Comparison of ENCODE assay signal across 8 mouse cellular contexts in the genomic region with DNA sequence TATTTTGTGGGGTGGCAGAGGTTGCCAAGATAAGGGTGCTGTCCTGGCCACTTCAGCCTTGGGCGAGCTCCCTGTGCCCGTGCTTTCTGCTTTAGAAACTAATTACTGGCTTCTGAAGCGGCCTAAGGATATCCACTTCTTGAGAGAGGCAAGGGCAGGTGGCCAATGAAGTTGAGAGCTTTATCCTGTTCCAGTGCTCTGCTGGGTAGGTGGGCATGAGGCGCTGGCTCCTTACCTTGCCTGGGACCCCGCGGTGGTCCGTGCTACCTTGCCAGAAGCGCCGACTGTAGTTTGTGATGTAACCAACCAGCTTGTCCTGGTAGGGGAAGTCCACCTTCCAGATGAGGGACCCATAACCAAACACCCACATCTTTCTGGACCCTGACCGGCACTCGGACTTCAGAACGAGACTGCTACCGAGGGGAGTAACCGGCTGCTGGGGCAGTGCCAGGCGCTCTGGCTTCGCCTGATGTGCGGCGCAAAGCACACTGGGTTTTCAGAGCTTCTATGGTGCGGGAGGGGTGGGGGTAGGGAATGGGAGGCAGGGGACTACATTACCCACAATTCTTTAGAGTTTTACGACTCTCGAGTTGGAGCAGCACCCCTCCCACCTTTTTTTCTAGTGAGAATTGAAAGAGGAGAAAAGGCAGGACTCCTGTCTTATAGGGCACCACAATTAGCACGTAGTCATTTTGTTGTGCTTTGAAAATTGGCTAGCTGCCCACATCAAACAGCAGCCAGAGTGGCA. TPM values are rescaled to one million over a fixed set of nuclear protein-coding genes. Genes with fewer than 3 reads are reported as not detected.
A peak's percentile ranks its signal among the peaks of the same experiment; 100 is the strongest.
DNase-seq lines count a peak whose midpoint lies in the region; ATAC-seq and TF ChIP-seq lines count a peak whose summit lies in the region.

A gene (minus strand): TSS at position 474 of the 748 bp plus-strand sequence.

- no peaks in the 10 kb centered on the region for H3K9me3 ChIP-seq in MEL (replicated peaks; ENCODE audit: insufficient read depth, low read length)
- H3K9me3 ChIP-seq in forebrain, postnatal 0 days (ENCODE audit: low read length) = no peaks in the 10 kb centered on the region
- H3K9me3 ChIP-seq in lung, embryonic 15.5 days = no peaks in the 10 kb centered on the region

- H3K4me1 ChIP-seq in MEL (ENCODE audit: control insufficient read depth in 1 of 2, insufficient read depth in 2 of 2, low read length in 2 of 2) = peaks cover 0 to 7% of the 10 kb centered on the region in 2 experiments; a peak in 2 of 4 replicates
- H3K4me1 ChIP-seq in cerebellum, adult 2 months (ENCODE audit: control insufficient read depth, insufficient read depth, low read length) = peaks cover 3% of the 10 kb centered on the region; the same call in 1 of the 2 replicates
- no peaks in the 10 kb centered on the region for H3K4me1 ChIP-seq in forebrain, postnatal 0 days (ENCODE audit: insufficient read depth)
- peaks cover 5% of the 10 kb centered on the region for H3K4me1 ChIP-seq in lung, embryonic 15.5 days

- under 1% methylated on average over 22 of the region's 22 CpGs for whole genome bisulfite sequencing in cerebellum, adult 2 months
- WGBS in forebrain, postnatal 0 days = 2% methylated on average over 22 of the region's 22 CpGs
- 1% methylated on average over 22 of the region's 22 CpGs for WGBS in lung, embryonic 15.5 days

- TF ChIP-seq POLR2A in MEL (IDR thresholded peaks at IDR 0.05; ENCODE audit: control insufficient read depth in 1 of 2, insufficient read depth in 1 of 2, low read depth in 1 of 2, low read length in 2 of 2, poor library complexity in 1 of 2) = peak; percentile 83 to 92
- TF ChIP-seq POLR2A in cerebellum, adult 2 months (IDR thresholded peaks at IDR 0.05; ENCODE audit: borderline replicate concordance, insufficient read depth, low read length) = peak; percentile 46; the same call in 1 of the 2 replicates

- H3K36me3 ChIP-seq in MEL (ENCODE audit: control insufficient read depth in 1 of 2, insufficient read depth in 2 of 2, low read length in 2 of 2) = peaks cover 0 to 22% of the 10 kb centered on the region in 2 experiments; a peak in 3 of 4 replicates
- no peaks in the 10 kb centered on the region for H3K36me3 ChIP-seq in forebrain, postnatal 0 days (ENCODE audit: insufficient read depth)
- H3K36me3 ChIP-seq in lung, embryonic 15.5 days = no peaks in the 10 kb centered on the region

- peaks cover 13% of the 10 kb centered on the region for H3K79me2 ChIP-seq in MEL (ENCODE audit: control insufficient read depth, insufficient read depth, low read length, poor library complexity)

- ATAC-seq in forebrain, postnatal 0 days = peak; percentile 99
- ATAC-seq in lung, embryonic 15.5 days (ENCODE audit: borderline replicate concordance, extremely low read depth, low FRiP score, low TSS enrichment) = peak; percentile 98

- peak within 1 kb of the TSS; percentile 94 for H3K9ac ChIP-seq in MEL (ENCODE audit: control insufficient read depth, low read depth, low read length, poor library complexity, severe bottlenecking)
- peak within 1 kb of the TSS; percentile 77 for H3K9ac ChIP-seq in forebrain, postnatal 0 days
- peak within 1 kb of the TSS; percentile 54 for H3K9ac ChIP-seq in lung, embryonic 15.5 days

- peak; percentile 20 to 27 for TF ChIP-seq EP300 in MEL (IDR thresholded peaks at IDR 0.05; ENCODE audit: low read depth in 1 of 2, low read length in 2 of 2)

- no peak for TF ChIP-seq RAD21 in MEL (IDR thresholded peaks at IDR 0.05; ENCODE audit: low read depth, low read length)

- peak within 1 kb of the TSS; percentile 78 for H3K27ac ChIP-seq in MEL (ENCODE audit: control insufficient read depth, low read depth, low read length)
- H3K27ac ChIP-seq in cerebellum, adult 2 months (ENCODE audit: insufficient read depth, low read length) = peak within 1 kb of the TSS; percentile 8
- H3K27ac ChIP-seq in forebrain, postnatal 0 days (ENCODE audit: low read depth, low read length) = peak within 1 kb of the TSS; percentile 77
- H3K27ac ChIP-seq in lung, embryonic 15.5 days = peak within 1 kb of the TSS; percentile 69

- H3K4me2 ChIP-seq in forebrain, postnatal 0 days (ENCODE audit: low read depth) = peak within 1 kb of the TSS; percentile 71
- H3K4me2 ChIP-seq in lung, embryonic 15.5 days = peak within 1 kb of the TSS; percentile 74

- DNase-seq in MEL (ENCODE audit: low read depth, low spot score) = peak; percentile 99
- DNase-seq in cerebellum, adult 2 months = peak; percentile 85 to 87
- DNase-seq in forebrain, postnatal 0 days = peak; percentile 92
- DNase-seq in heart, postnatal 4 days = peak; percentile 92
- DNase-seq in layer of hippocampus, adult 8-10 months (ENCODE audit: low spot score in 2 of 2) = peak; percentile 81 to 85
- peak; percentile 86 for DNase-seq in ovary, adult 18-20 months (ENCODE audit: low spot score)
- DNase-seq in thymus, postnatal 0 days (ENCODE audit: low spot score) = peak; percentile 87

- H3K27me3 ChIP-seq in MEL (ENCODE audit: control insufficient read depth in 1 of 2, insufficient read depth in 2 of 2, low read length in 2 of 2) = no peaks in the 10 kb centered on the region
- H3K27me3 ChIP-seq in cerebellum, adult 2 months (ENCODE audit: control insufficient read depth, insufficient read depth, low read length) = no peaks in the 10 kb centered on the region
- no peaks in the 10 kb centered on the region for H3K27me3 ChIP-seq in forebrain, postnatal 0 days (ENCODE audit: insufficient read depth, low read length)
- H3K27me3 ChIP-seq in lung, embryonic 15.5 days = no peaks in the 10 kb centered on the region

- TF ChIP-seq CTCF in MEL (IDR thresholded peaks at IDR 0.05 in 2 of 3, conservative IDR thresholded peaks at IDR 0.05 in 1 of 3; ENCODE audit: control insufficient read depth in 1 of 3, insufficient read depth in 1 of 3, low read depth in 2 of 3, low read length in 3 of 3, poor library complexity in 1 of 3, severe bottlenecking in 1 of 3) = no peak
- TF ChIP-seq CTCF in cerebellum, adult 2 months (IDR thresholded peaks at IDR 0.05; ENCODE audit: borderline replicate concordance, insufficient read depth, low read depth, low read length) = no peak
- TF ChIP-seq CTCF in forebrain, postnatal 0 days (IDR thresholded peaks at IDR 0.05; ENCODE audit: low read depth) = no peak

- peak within 1 kb of the TSS; percentile 84 to 99 for H3K4me3 ChIP-seq in MEL (ENCODE audit: control insufficient read depth in 1 of 2, insufficient read depth in 1 of 2, low read depth in 2 of 2, low read length in 2 of 2)
- peak within 1 kb of the TSS; percentile 62 for H3K4me3 ChIP-seq in cerebellum, adult 2 months (replicated peaks; ENCODE audit: insufficient read depth, low read depth, low read length)
- peak within 1 kb of the TSS; percentile 70 for H3K4me3 ChIP-seq in forebrain, postnatal 0 days (ENCODE audit: low read depth, low read length)
- peak within 1 kb of the TSS; percentile 54 for H3K4me3 ChIP-seq in lung, embryonic 15.5 days

TF ChIP-seq in MEL, 35 proteins besides CTCF, POLR2A, EP300 and RAD21 (continues in another document):
- TF ChIP-seq MYB (IDR thresholded peaks at IDR 0.05; ENCODE audit: low read depth, low read length) (no peak), ZNF384 (IDR thresholded peaks at IDR 0.05; ENCODE audit: low read depth, low read length) (peak; percentile 96), HCFC1 (IDR thresholded peaks at IDR 0.05; ENCODE audit: low read depth, low read length) (peak; percentile 100), GATA1 (IDR thresholded peaks at IDR 0.05; ENCODE audit: low read depth, low read length) (no peak), KAT2A (conservative IDR thresholded peaks at IDR 0.05; ENCODE audit: low read depth, low read length) (peak; percentile 89), MYC (IDR thresholded peaks at IDR 0.05; ENCODE audit: low read depth, low read length) (peak; percentile 56; the same call in 1 of the 2 replicates), MAX (IDR thresholded peaks at IDR 0.05; ENCODE audit: low read length) (no peak; the same call in 1 of the 2 replicates), RCOR1 (IDR thresholded peaks at IDR 0.05; ENCODE audit: low read depth, low read length) (no peak), SMC3 (IDR thresholded peaks at IDR 0.05; ENCODE audit: low read depth, low read length) (no peak), ELF1 (IDR thresholded peaks at IDR 0.05; ENCODE audit: low read depth, low read length) (peak; percentile 85), CHD2 (IDR thresholded peaks at IDR 0.05; ENCODE audit: low read length) (peak; percentile 83), JUND (IDR thresholded peaks at IDR 0.05; ENCODE audit: low read depth, low read length) (no peak), USF2 (IDR thresholded peaks at IDR 0.05; ENCODE audit: borderline replicate concordance in 1 of 2, insufficient read depth in 1 of 2, low read depth in 1 of 2, low read length in 2 of 2) (no peak), POLR2AphosphoS2 (IDR thresholded peaks at IDR 0.05; ENCODE audit: low read length) (peak; percentile 96), ZKSCAN1 (IDR thresholded peaks at IDR 0.05; ENCODE audit: low read depth, low read length) (0 out of 2 replicates have a peak, but pooled peaks have one; percentile 59), USF1 (IDR thresholded peaks at IDR 0.05; ENCODE audit: low read depth, low read length) (no peak), MEF2A (IDR thresholded peaks at IDR 0.05; ENCODE audit: extremely low read depth, insufficient replicate concordance, low read depth, low read length, poor library complexity, severe bottlenecking) (no peak), MAZ (IDR thresholded peaks at IDR 0.05; ENCODE audit: low read depth, low read length) (peak; percentile 99), TAL1 (IDR thresholded peaks at IDR 0.05; ENCODE audit: low read length) (no peak), GABPA (IDR thresholded peaks at IDR 0.05; ENCODE audit: low read depth, low read length) (no peak), POLR2AphosphoS5 (IDR thresholded peaks at IDR 0.05; ENCODE audit: borderline replicate concordance, low read depth, low read length) (no peak), SIN3A (IDR thresholded peaks at IDR 0.05; ENCODE audit: low read length) (peak; percentile 91), E2F4 (IDR thresholded peaks at IDR 0.05; ENCODE audit: borderline replicate concordance, low read depth, low read length) (no peak)

RNA-seq across cellular contexts. Expression of the gene that starts here (rescaled TPM):
- total RNA-seq in MEL (2012; rRNA removed) = 11.1 and 16.1 TPM in 2 replicates
- polyA plus RNA-seq in MEL (2012; ENCODE audit: insufficient read depth in 1 of 2, insufficient read length in 2 of 2, low read depth in 1 of 2, low replicate concordance in 2 of 2, missing spikeins in 1 of 2) = 10 to 100 TPM in 1 of 2 experiments, not detected in 1; 10.8 TPM
- polyA plus RNA-seq in cerebellum, adult 2 months (2012; rRNA removed) = 10.9 and 11.2 TPM in 2 replicates
- 18.1 and 27.8 TPM in 2 replicates for total RNA-seq in forebrain, postnatal 0 days (2014; rRNA removed)
- polyA plus RNA-seq in forebrain, postnatal 0 days (2015; fragmentation: Nextera tagmentation; extraction: Ambion mirVana) = 21.9 and 28.4 TPM in 2 replicates
- 10 to 100 TPM in 1 of 2 experiments, 1 to 10 TPM in 1; 9.1 to 10.3 TPM for total RNA-seq in heart, postnatal 4 days (2021)
- total RNA-seq in layer of hippocampus, adult 8-10 months (2022) = 10 to 100 TPM; 10.2 to 16.4 (median 13.1) TPM
- 16.3 and 16.9 TPM in 2 replicates for polyA plus RNA-seq in lung, embryonic 15.5 days (2015; fragmentation: Nextera tagmentation; extraction: Ambion mirVana)
- polyA plus RNA-seq in thymus, postnatal 0 days (2015; fragmentation: Nextera tagmentation; extraction: Ambion mirVana) = 12.5 and 13.3 TPM in 2 replicates

Comparison
In these comparisons a context has a peak if more than half of its experiments do, and no peak if none do; other contexts are left out.
1. Peak in every context shown above with its lines: DNase-seq, ATAC-seq, H3K4me3 ChIP-seq and H3K27ac ChIP-seq.
2. H3K27ac ChIP-seq: peak in every context shown above with its lines; median percentile 78 in MEL; 77 in forebrain, postnatal 0 days; 69 in lung, embryonic 15.5 days; 8 in cerebellum, adult 2 months.